Mouse (Mus musculus) left cerebral cortex, postnatal 14 days (tissue): Measurements from ENCODE around the gene Cytip. TPM values are rescaled to one million over a fixed set of nuclear protein-coding genes. Genes with fewer than 3 reads are reported as not detected.

Source experiments
- DNase-seq, 2 experiments: peaks; one replicate each; pipeline ENCODE4 v3.0.0; 2021 to 2022; ENCODE audit warnings: low spot score in 2 of 2, mixed read lengths in 1 of 2
- intact Hi-C: fragments of 180-260 bp; cut with DNase I; formaldehyde crosslinking; loops from one replicate; pipeline ENCODE4 v1.15.1; 2025
- long read RNA-seq, 2 experiments: library from polyadenylated mRNA; stranded (forward); transcript quantifications; one replicate each; pipeline ENCODE4 v2.0.0; 2021
- total RNA-seq, 2 experiments: library from RNA; stranded (reverse); gene quantifications; 2 replicates each; pipeline ENCODE4 v1.2.3; 2021

Gene Cytip
- total RNA-seq, result under 1 TPM; 0.36 to 0.75 TPM
- long read RNA-seq, experiment 1, full-length matches to known transcripts, result 1 of 1 reads
- long read RNA-seq, experiment 1, partial matches to known transcripts, result 0 of 1 reads
- long read RNA-seq, experiment 1, other reads (novel, unspliced or antisense), result 0 of 1 reads
- long read RNA-seq, experiment 2, result 0 reads

DNA sequence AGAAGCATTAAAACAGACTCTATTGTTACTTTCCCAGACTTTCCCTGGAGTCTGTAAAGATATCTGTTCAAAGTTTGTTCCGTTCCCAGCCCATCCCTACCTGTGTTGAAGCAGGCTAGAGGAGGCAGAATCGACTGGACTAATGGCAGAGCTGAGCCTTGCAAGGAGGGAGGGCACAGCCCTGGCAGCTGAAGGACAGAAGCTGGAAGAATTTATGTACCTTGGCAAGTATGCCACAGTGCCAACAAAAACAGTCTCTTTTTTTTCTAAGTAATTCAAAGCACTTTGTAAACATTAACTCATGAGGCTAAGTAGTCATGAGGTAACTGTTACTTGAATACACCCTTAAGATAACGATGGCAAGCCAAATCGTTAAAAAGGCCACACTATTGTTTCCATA is at the start of gene Cytip:
TSS of gene Cytip (minus strand) at position 187 of the 400 bp plus-strand sequence.
- no peak for DNase-seq
- intact Hi-C loops, result loop anchor here (10.0 kb wide), 1 partner anchor 171 kb away; no protein-coding TSS in a partner anchor

- intact Hi-C loops, result no loop called here
Measured at GRCm38 (mm10) chr2:58240639-58241038, 45.3 kb upstream of the Cytip start.

GRCm38 (mm10) chr2:58237487-58237886 is 42.2 kb upstream of the Cytip start:
- DNase-seq, result peak in 1 of 2 experiments; percentile 16
- intact Hi-C loops, result no loop called here

More at GRCm38 (mm10) chr2:58240639-58241038, 45.3 kb upstream of the Cytip start:
- peak; percentile 30 to 46 for DNase-seq

- intact Hi-C loops, result loop anchor here (10.0 kb wide), 1 partner anchor 175 kb away; no protein-coding TSS in a partner anchor
Measured at GRCm38 (mm10) chr2:58199442-58199841, 4.1 kb upstream of the Cytip start.

GRCm38 (mm10) chr2:58196880-58197279 is 1.5 kb upstream of the Cytip start:
- no peak for DNase-seq
- intact Hi-C loops, result loop anchor here (10.0 kb wide), 1 partner anchor 172 kb away; no protein-coding TSS in a partner anchor

More at GRCm38 (mm10) chr2:58199442-58199841, 4.1 kb upstream of the Cytip start:
- peak; percentile 78 to 81 for DNase-seq

DNA sequence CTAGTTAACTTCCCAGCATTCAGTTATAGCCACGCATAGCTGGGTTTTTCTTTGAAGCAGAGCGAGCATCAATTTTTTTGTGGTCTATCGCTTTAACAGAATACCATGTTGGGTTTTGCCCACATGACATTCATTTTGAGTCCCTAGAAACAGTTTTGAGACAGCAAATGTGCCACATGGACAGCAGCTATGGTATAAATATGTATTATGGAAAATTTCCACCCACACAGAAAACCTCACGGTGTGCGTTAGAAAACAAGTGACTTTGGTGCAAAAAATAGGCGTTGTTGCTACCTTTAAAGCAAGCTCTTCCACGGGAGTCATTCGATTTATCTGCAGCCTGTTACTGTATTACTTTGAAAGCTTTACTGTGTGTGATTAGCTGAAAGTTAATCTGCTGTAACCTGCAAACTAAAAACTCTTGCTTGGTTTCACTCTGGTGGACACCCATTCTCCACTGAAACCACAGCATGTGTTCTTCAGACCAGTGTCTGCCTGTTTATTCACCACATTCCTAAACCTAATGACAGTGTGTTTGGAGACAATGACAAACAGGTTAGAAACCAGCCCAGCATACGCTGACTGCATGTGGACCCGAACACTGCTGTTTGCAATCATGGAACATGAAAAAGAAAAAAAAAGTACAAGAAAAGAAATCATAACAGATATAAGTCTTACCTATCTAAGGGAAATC is 763 bp downstream of the Cytip start:
- intact Hi-C loops, result loop anchor here (10.0 kb wide), 1 partner anchor 170 kb away; no protein-coding TSS in a partner anchor
- peak in 1 of 2 experiments; percentile 55 for DNase-seq

- intact Hi-C loops, result loop anchor here (10.0 kb wide), 1 partner anchor 167 kb away; no protein-coding TSS in a partner anchor
- no peak for DNase-seq
Measured at GRCm38 (mm10) chr2:58192160-58192559, 3.2 kb downstream of the Cytip start.

DNA sequence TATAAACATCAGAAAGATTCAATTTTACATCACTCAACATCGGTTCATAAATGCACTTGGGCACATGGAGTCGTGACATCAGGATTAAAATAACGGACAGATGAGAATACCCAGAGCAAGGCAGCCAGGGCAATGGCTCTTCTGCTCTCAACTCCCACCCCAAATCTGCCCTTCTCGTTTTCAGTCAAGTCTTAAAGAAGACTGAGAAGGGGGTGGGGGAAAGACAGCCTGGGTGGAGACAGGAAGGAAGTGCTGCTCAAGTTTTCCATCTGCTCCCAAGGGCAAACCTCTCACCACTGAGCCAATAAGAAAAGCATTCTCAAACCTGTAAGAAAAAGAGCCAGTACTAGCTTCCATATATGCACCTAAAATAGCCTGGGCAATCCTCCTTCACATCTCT is 5.8 kb downstream of the Cytip start:
- no peak for DNase-seq
- intact Hi-C loops, result no loop called here

GRCm38 (mm10) chr2:58188903-58189302 is 6.4 kb downstream of the Cytip start:
- no peak for DNase-seq
- intact Hi-C loops, result no loop called here

GRCm38 (mm10) chr2:58187310-58188051 is 7.9 kb downstream of the Cytip start:
- DNase-seq, result no peak
- intact Hi-C loops, result no loop called here

GRCm38 (mm10) chr2:58184197-58184596 is 11.1 kb downstream of the Cytip start:
- no peak for DNase-seq
- intact Hi-C loops, result no loop called here

GRCm38 (mm10) chr2:58183658-58184057 is 11.7 kb downstream of the Cytip start:
- intact Hi-C loops, result no loop called here
- DNase-seq, result no peak

DNA sequence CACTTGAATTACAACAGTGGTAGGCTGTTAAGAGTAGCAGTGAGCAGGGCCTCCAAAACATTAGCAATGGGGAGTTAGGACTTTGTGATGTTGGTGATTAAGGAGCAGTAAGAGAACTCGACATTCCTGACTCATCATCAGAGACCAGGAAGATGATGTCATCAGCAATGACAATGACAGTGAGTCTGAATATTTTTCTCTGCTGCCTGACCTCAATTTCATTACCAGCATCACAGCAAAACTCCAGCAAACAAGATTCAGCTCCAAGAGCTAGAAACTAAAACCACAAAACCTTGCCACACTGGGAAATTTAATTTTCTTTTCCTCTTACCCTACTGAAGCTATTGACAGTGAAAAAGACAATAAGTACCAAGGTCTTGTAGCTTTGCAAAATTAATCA is 14.6 kb downstream of the Cytip start:
- DNase-seq, result no peak
- intact Hi-C loops, result no loop called here

- no peak for DNase-seq
- intact Hi-C loops, result no loop called here
Measured at GRCm38 (mm10) chr2:58179056-58179455, 16.3 kb downstream of the Cytip start.

DNA sequence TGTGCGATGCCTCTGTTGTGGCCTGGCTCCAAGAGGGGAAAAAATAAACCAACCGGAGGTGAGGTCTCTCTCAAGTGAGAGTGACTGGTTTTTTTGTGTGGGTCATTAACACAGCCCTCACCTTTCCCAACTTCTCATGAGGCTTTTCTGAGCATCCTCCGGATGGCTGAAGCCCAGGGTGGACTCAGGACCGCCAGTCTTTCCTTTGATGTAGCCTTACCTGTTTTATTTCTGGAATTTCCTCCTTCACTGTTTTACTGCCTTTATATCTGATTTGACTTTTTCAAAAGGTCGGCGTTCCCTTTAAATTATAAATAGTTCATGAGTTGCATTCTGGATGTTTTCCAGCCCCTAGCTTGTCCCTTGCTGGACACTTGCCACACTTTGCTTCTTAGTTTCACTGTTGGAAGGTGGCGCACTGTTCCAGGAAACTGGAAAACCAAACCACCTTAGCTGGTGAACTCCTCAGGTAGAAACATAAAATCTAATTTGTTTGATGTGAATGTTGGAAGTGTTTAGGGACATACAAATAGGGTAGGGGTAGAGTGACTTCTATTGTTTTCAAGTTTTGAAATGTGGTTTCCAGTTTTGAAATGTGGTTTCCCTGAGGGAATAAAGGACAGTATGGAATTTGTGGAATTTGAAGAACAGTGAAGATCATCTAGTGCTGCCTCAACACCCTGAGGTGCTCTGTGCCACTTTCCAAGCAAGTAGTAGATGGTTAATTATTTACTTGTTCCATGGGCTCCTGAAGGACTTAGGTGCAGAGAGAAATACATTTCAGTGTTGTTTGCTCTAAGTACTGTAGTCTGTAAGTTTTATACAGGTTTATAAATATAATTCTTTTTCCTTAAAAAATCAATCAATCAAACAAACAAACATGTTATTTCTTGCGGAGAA is 19.7 kb downstream of the Cytip start:
- DNase-seq, result no peak
- intact Hi-C loops, result no loop called here

DNA sequence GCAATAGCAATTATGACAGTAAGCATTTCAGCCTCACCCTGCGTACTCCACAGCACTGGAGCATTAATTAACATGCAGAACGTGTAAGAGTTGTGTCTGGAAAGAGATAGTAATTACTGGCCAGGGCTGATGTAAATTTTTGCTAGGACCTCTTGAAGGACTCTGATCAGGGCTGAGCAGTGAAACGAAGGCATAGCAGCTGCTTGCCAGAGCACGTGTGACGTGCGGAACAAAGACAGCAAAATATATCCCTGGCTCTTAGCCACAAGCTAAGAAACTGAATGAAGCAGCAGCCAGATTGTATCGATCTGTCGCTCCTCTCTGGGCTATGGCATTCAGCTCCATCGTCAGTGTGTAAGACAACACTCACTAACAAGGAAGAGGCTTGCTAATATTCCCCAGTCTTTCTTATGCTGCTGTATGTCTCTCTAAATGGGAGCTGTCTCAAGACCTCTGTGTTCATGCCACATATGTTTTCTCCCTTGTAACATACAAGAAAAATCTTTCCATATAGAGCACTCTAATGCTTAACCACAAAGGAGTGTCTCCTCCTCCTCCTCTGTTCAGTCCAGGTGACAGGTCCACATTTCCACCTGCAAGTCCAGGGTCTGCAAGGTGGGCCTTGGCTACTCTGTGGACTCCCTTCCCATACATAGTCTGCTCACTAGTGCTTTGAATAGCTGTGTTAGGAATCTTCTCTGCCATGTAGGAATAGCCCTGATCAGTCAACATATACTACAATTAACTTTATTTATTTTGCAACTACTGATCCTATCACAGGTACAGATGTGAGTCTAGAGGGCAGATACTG is 20.7 kb downstream of the Cytip start:
- intact Hi-C loops, result no loop called here
- DNase-seq, result peak; percentile 35 to 39

DNA sequence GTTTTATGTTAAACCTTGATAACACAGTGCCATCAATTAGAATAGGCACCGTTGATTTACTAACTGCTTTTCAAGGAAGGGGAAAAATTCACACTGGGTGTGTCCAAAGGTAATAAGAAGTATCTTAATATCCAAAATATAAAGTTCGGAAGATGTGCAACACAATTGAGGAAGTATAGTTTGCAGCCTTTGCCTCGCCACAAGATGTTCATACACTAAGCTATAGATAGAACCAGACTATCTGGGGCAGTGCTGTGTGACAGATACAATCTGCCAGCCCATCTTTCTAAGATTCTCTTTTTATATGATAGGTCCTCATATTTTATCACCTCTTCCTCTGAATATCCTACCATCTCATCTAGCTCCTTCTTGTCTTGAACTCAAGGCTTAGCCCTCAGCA is 22.4 kb downstream of the Cytip start:
- DNase-seq, result no peak
- intact Hi-C loops, result no loop called here

DNA sequence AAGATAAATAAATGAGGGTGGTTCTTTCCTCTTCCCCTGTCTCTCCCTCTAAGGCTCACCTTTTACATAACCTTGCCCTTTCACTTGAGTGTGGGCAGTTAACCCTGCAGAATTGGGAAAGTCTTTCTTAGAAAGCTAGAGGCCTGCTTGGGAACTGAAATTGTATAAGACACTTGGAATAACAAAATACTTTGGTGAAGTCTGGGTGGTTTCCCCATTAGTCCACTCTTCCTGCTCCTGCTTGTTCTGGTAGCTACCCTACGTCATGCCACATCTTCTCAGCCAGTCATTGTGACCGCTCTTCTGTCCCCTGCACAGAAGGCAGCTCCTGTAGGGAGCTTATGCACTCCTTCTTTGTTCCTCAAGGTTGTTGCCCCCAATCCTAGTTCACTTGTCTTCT is 26.2 kb downstream of the Cytip start:
- intact Hi-C loops, result no loop called here
- no peak for DNase-seq
